Mouse (Mus musculus): ENCODE results near the gene Nin. TPM values are rescaled to one million over a fixed set of nuclear protein-coding genes. Genes with fewer than 3 reads are reported as not detected.

The Nin gene
- 0.36 and 0.79 TPM in 2 replicates for polyA plus RNA-seq (2012; rRNA removed)

- 0 out of 2 replicates have a peak, but pooled peaks cover 2% of the 10 kb centered on the region for H3K27me3 ChIP-seq (ENCODE audit: control insufficient read depth, insufficient read depth, low read length)
- no peak within 1 kb of the TSS for H3K27ac ChIP-seq (ENCODE audit: control insufficient read depth, insufficient read depth, low read depth, low read length)
- peaks cover 15% of the 10 kb centered on the region for H3K4me1 ChIP-seq (ENCODE audit: control insufficient read depth, insufficient read depth, low read length)
- no peaks in the 10 kb centered on the region for H3K36me3 ChIP-seq (ENCODE audit: control insufficient read depth, insufficient read depth, low read length)
- no peak within 1 kb of the TSS for H3K4me3 ChIP-seq (ENCODE audit: control insufficient read depth, low read depth, low read length)
- no peak for TF ChIP-seq POLR2A (IDR thresholded peaks at IDR 0.05; ENCODE audit: control insufficient read depth, low read depth, low read length)
- no peak for TF ChIP-seq CTCF (IDR thresholded peaks at IDR 0.05; ENCODE audit: control insufficient read depth, insufficient read depth, insufficient replicate concordance, low read depth, low read length)
Measured at GRCm38 (mm10) chr12:70113351-70113750, at the start of gene Nin. Gene Nin, minus strand, starts transcription at chr12:70113717.

GRCm38 (mm10) chr12:70161057-70161456, 47.5 kb upstream of the Nin start:
- H3K27ac ChIP-seq (ENCODE audit: control insufficient read depth, insufficient read depth, low read depth, low read length): no peak overlapping the region
- no peaks in the 10 kb centered on the region for H3K27me3 ChIP-seq (ENCODE audit: control insufficient read depth, insufficient read depth, low read length)
- no peak for TF ChIP-seq CTCF (IDR thresholded peaks at IDR 0.05; ENCODE audit: control insufficient read depth, insufficient read depth, insufficient replicate concordance, low read depth, low read length)
- TF ChIP-seq POLR2A (IDR thresholded peaks at IDR 0.05; ENCODE audit: control insufficient read depth, low read depth, low read length): no peak
- no peaks in the 10 kb centered on the region for H3K36me3 ChIP-seq (ENCODE audit: control insufficient read depth, insufficient read depth, low read length)
- no peak overlapping the region for H3K4me3 ChIP-seq (ENCODE audit: control insufficient read depth, low read depth, low read length)
- H3K4me1 ChIP-seq (ENCODE audit: control insufficient read depth, insufficient read depth, low read length): no peaks in the 10 kb centered on the region

- Histone ChIP-seq H3K4me3 (ENCODE audit: control insufficient read depth, low read depth, low read length) (no peak overlapping the region), H3K27ac (ENCODE audit: control insufficient read depth, insufficient read depth, low read depth, low read length) (no peak overlapping the region), H3K4me1 (ENCODE audit: control insufficient read depth, insufficient read depth, low read length) (no peaks in the 10 kb centered on the region), H3K36me3 (ENCODE audit: control insufficient read depth, insufficient read depth, low read length) (no peaks in the 10 kb centered on the region), H3K27me3 (ENCODE audit: control insufficient read depth, insufficient read depth, low read length) (no peaks in the 10 kb centered on the region)
- TF ChIP-seq CTCF (IDR thresholded peaks at IDR 0.05; ENCODE audit: control insufficient read depth, insufficient read depth, insufficient replicate concordance, low read depth, low read length) (no peak), POLR2A (IDR thresholded peaks at IDR 0.05; ENCODE audit: control insufficient read depth, low read depth, low read length) (no peak)
Measured at GRCm38 (mm10) chr12:70157292-70158066, 44.0 kb upstream of the Nin start.

GRCm38 (mm10) chr12:70156222-70156621, 42.7 kb upstream of the Nin start:
- no peaks in the 10 kb centered on the region for H3K36me3 ChIP-seq (ENCODE audit: control insufficient read depth, insufficient read depth, low read length)
- no peaks in the 10 kb centered on the region for H3K27me3 ChIP-seq (ENCODE audit: control insufficient read depth, insufficient read depth, low read length)
- no peak overlapping the region for H3K4me3 ChIP-seq (ENCODE audit: control insufficient read depth, low read depth, low read length)
- TF ChIP-seq POLR2A (IDR thresholded peaks at IDR 0.05; ENCODE audit: control insufficient read depth, low read depth, low read length) (no peak), CTCF (IDR thresholded peaks at IDR 0.05; ENCODE audit: control insufficient read depth, insufficient read depth, insufficient replicate concordance, low read depth, low read length) (no peak)
- H3K27ac ChIP-seq (ENCODE audit: control insufficient read depth, insufficient read depth, low read depth, low read length): no peak overlapping the region
- H3K4me1 ChIP-seq (ENCODE audit: control insufficient read depth, insufficient read depth, low read length): no peaks in the 10 kb centered on the region

- no peak within 1 kb of the TSS for H3K27ac ChIP-seq (ENCODE audit: control insufficient read depth, insufficient read depth, low read depth, low read length)
- TF ChIP-seq POLR2A (IDR thresholded peaks at IDR 0.05; ENCODE audit: control insufficient read depth, low read depth, low read length) (no peak), CTCF (IDR thresholded peaks at IDR 0.05; ENCODE audit: control insufficient read depth, insufficient read depth, insufficient replicate concordance, low read depth, low read length) (no peak)
- peaks cover 2% of the 10 kb centered on the region for H3K4me1 ChIP-seq (ENCODE audit: control insufficient read depth, insufficient read depth, low read length)
- H3K4me3 ChIP-seq (ENCODE audit: control insufficient read depth, low read depth, low read length): no peak within 1 kb of the TSS
- H3K36me3 ChIP-seq (ENCODE audit: control insufficient read depth, insufficient read depth, low read length): no peaks in the 10 kb centered on the region
- no peaks in the 10 kb centered on the region for H3K27me3 ChIP-seq (ENCODE audit: control insufficient read depth, insufficient read depth, low read length)
Measured at GRCm38 (mm10) chr12:70153842-70154241, 40.3 kb upstream of the Nin start, which contains the start of gene Abhd12b. Gene Abhd12b, plus strand, starts transcription at chr12:70154142.

GRCm38 (mm10) chr12:70148631-70149265, 35.2 kb upstream of the Nin start:
- Histone ChIP-seq H3K27ac (ENCODE audit: control insufficient read depth, insufficient read depth, low read depth, low read length) (no peak overlapping the region), H3K27me3 (ENCODE audit: control insufficient read depth, insufficient read depth, low read length) (no peaks in the 10 kb centered on the region), H3K36me3 (ENCODE audit: control insufficient read depth, insufficient read depth, low read length) (no peaks in the 10 kb centered on the region), H3K4me3 (ENCODE audit: control insufficient read depth, low read depth, low read length) (no peak overlapping the region), H3K4me1 (ENCODE audit: control insufficient read depth, insufficient read depth, low read length) (peaks cover 5% of the 10 kb centered on the region)
- TF ChIP-seq CTCF (IDR thresholded peaks at IDR 0.05; ENCODE audit: control insufficient read depth, insufficient read depth, insufficient replicate concordance, low read depth, low read length): no peak
- TF ChIP-seq POLR2A (IDR thresholded peaks at IDR 0.05; ENCODE audit: control insufficient read depth, low read depth, low read length): no peak

GRCm38 (mm10) chr12:70147986-70148630, 34.6 kb upstream of the Nin start:
- Histone ChIP-seq H3K27me3 (ENCODE audit: control insufficient read depth, insufficient read depth, low read length) (no peaks in the 10 kb centered on the region), H3K4me3 (ENCODE audit: control insufficient read depth, low read depth, low read length) (no peak overlapping the region), H3K4me1 (ENCODE audit: control insufficient read depth, insufficient read depth, low read length) (peaks cover 5% of the 10 kb centered on the region), H3K27ac (ENCODE audit: control insufficient read depth, insufficient read depth, low read depth, low read length) (no peak overlapping the region), H3K36me3 (ENCODE audit: control insufficient read depth, insufficient read depth, low read length) (no peaks in the 10 kb centered on the region)
- no peak for TF ChIP-seq CTCF (IDR thresholded peaks at IDR 0.05; ENCODE audit: control insufficient read depth, insufficient read depth, insufficient replicate concordance, low read depth, low read length)
- no peak for TF ChIP-seq POLR2A (IDR thresholded peaks at IDR 0.05; ENCODE audit: control insufficient read depth, low read depth, low read length)
